In the genomic region with DNA sequence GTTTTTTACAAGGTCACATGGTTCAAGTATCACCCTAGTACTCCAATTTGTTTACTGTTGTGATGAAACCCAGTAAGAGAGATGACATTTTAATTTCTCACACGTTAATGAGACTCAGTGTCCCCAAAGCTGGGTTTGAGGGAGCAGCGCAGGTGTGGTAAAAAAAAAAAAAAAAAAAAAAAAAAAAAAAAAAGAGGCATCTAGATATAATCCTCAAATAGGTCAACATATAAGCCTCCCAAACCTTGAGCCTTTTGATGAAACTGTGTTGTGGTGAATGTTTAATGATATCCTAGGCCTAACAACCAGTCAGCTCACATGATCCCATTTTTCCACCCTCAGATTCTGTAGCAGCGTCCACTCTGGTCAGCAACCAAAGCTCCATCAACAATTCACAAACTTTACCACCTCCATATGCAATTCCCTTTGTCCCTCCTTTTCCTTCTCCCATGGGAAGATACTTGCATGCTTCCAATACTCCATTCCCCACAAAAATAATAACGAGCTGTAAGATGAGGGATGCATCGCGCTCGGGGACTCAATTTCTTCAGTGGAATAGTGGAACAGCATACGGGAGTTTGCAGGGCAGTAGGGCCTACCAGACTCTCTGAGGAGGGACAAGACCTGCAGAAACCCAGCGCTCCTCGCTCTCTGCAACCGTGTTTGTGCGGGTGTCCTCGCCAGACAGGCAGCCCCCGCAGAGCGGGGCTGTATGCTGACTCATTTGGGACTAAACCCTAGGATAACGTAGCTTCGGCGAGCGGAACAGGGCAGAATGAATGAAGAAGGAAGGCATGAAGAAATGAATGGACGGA, we compare ENCODE assay signal across 8 mouse cellular contexts. TPM values are rescaled to one million over a fixed set of nuclear protein-coding genes. Genes with fewer than 3 reads are reported as not detected.
DNase-seq lines count a peak whose midpoint lies in the region; ATAC-seq and TF ChIP-seq lines count a peak whose summit lies in the region.

No protein-coding gene starts in this region.

- H3K4me2 ChIP-seq in embryonic facial prominence, embryonic 13.5 days = peak overlapping the region; percentile 89
- peak overlapping the region; percentile 57 for H3K4me2 ChIP-seq in intestine, embryonic 16.5 days (ENCODE audit: low read depth, low read length)
- peak overlapping the region; percentile 74 for H3K4me2 ChIP-seq in neural tube, embryonic 14.5 days (ENCODE audit: low read depth, low read length)

- H3K27ac ChIP-seq in embryonic facial prominence, embryonic 13.5 days = peak overlapping the region; percentile 99
- peak overlapping the region; percentile 100 for H3K27ac ChIP-seq in intestine, embryonic 16.5 days (ENCODE audit: low read length)
- peak overlapping the region; percentile 99 for H3K27ac ChIP-seq in neural tube, embryonic 14.5 days (ENCODE audit: low read depth, low read length)

- no peak for TF ChIP-seq CTCF in lung, adult 2 months (IDR thresholded peaks at IDR 0.05; ENCODE audit: insufficient read depth, low read length)

- H3K9me3 ChIP-seq in embryonic facial prominence, embryonic 13.5 days = no peaks in the 10 kb centered on the region
- no peaks in the 10 kb centered on the region for H3K9me3 ChIP-seq in intestine, embryonic 16.5 days (ENCODE audit: control insufficient read depth, low read length)
- no peaks in the 10 kb centered on the region for H3K9me3 ChIP-seq in neural tube, embryonic 14.5 days (ENCODE audit: control insufficient read depth, low read length)

- peak overlapping the region; percentile 98 for H3K9ac ChIP-seq in embryonic facial prominence, embryonic 13.5 days
- H3K9ac ChIP-seq in intestine, embryonic 16.5 days (ENCODE audit: low read depth, low read length) = peak overlapping the region; percentile 99
- peak overlapping the region; percentile 97 for H3K9ac ChIP-seq in neural tube, embryonic 14.5 days (replicated peaks; ENCODE audit: low read depth, low read length)

- intact Hi-C loops in gastrocnemius, postnatal 14 days (cut with DNase I; ENCODE audit: low total_unique reads) = no loop called here

- no peak for TF ChIP-seq POLR2A in lung, adult 2 months (IDR thresholded peaks at IDR 0.05; ENCODE audit: borderline replicate concordance, extremely low read depth, low read depth, low read length)

- H3K4me1 ChIP-seq in lung, adult 2 months (ENCODE audit: control insufficient read depth, insufficient read depth, low read length) = peaks cover 5% of the 10 kb centered on the region
- H3K4me1 ChIP-seq in embryonic facial prominence, embryonic 13.5 days = peaks cover 20% of the 10 kb centered on the region
- peaks cover 21% of the 10 kb centered on the region for H3K4me1 ChIP-seq in intestine, embryonic 16.5 days (ENCODE audit: control insufficient read depth, insufficient read depth, low read length)
- H3K4me1 ChIP-seq in neural tube, embryonic 14.5 days (ENCODE audit: control insufficient read depth, insufficient read depth, low read length) = peaks cover 22% of the 10 kb centered on the region

- ATAC-seq in embryonic facial prominence, embryonic 13.5 days (ENCODE audit: insufficient number of reproducible peaks, insufficient read depth, low FRiP score, low TSS enrichment, low read depth) = peak; percentile 18; the same call in 1 of the 2 replicates
- ATAC-seq in intestine, embryonic 16.5 days = peak; percentile 18
- peak; percentile 29 for ATAC-seq in neural tube, embryonic 14.5 days (ENCODE audit: low read depth)

- H3K4me3 ChIP-seq in lung, adult 2 months (replicated peaks; ENCODE audit: extremely low read depth, low read depth, low read length) = peak overlapping the region; percentile 98
- peak overlapping the region; percentile 91 for H3K4me3 ChIP-seq in embryonic facial prominence, embryonic 13.5 days
- peak overlapping the region; percentile 99 for H3K4me3 ChIP-seq in intestine, embryonic 16.5 days (ENCODE audit: low read length)
- peak overlapping the region; percentile 92 for H3K4me3 ChIP-seq in neural tube, embryonic 14.5 days (ENCODE audit: low read depth, low read length)

- peaks cover 51% of the 10 kb centered on the region for H3K36me3 ChIP-seq in embryonic facial prominence, embryonic 13.5 days
- peaks cover 16% of the 10 kb centered on the region for H3K36me3 ChIP-seq in intestine, embryonic 16.5 days (ENCODE audit: control insufficient read depth, insufficient read depth, low read length)
- peaks cover 13% of the 10 kb centered on the region for H3K36me3 ChIP-seq in neural tube, embryonic 14.5 days (ENCODE audit: control insufficient read depth, insufficient read depth, low read length)

- no peak for DNase-seq in lung, adult 2 months
- no peak for DNase-seq in lung, postnatal 10 days
- no peak for DNase-seq in gastrocnemius, postnatal 14 days
- DNase-seq in Muller cell, postnatal 12 days (ENCODE audit: inconsistent ontology term) = no peak
- DNase-seq in ovary, postnatal 36 days (ENCODE audit: low spot score) = no peak

- WGBS in lung, adult 2 months = 3% methylated on average over 20 of the region's 20 CpGs
- 4% methylated on average over 20 of the region's 20 CpGs for WGBS in embryonic facial prominence, embryonic 13.5 days
- WGBS in intestine, embryonic 16.5 days = 2% methylated on average over 20 of the region's 20 CpGs
- 5% methylated on average over 20 of the region's 20 CpGs for WGBS in neural tube, embryonic 14.5 days

- H3K27me3 ChIP-seq in embryonic facial prominence, embryonic 13.5 days = no peaks in the 10 kb centered on the region
- H3K27me3 ChIP-seq in intestine, embryonic 16.5 days (replicated peaks; ENCODE audit: control insufficient read depth, insufficient read depth, low read length) = no peaks in the 10 kb centered on the region
- H3K27me3 ChIP-seq in neural tube, embryonic 14.5 days (ENCODE audit: control insufficient read depth, insufficient read depth, low read length) = 0 out of 2 replicates have a peak, but pooled peaks cover 2% of the 10 kb centered on the region

RNA-seq across cellular contexts. Expression of gene Zfp646, which starts 1.0 kb away (rescaled TPM):
- 22.0 and 23.4 TPM in 2 replicates for polyA plus RNA-seq in lung, adult 2 months (2012; rRNA removed)
- 11.4 and 12.3 TPM in 2 replicates for polyA plus RNA-seq in embryonic facial prominence, embryonic 13.5 days (2015; fragmentation: Nextera tagmentation; extraction: Ambion mirVana)
- 7.2 and 8.9 TPM in 2 replicates for polyA plus RNA-seq in intestine, embryonic 16.5 days (2015; fragmentation: Nextera tagmentation; extraction: Ambion mirVana)
- 12.0 and 13.1 TPM in 2 replicates for polyA plus RNA-seq in neural tube, embryonic 14.5 days (2014; fragmentation: Nextera tagmentation; extraction: Ambion mirVana)
- 10 to 100 TPM; 13.6 to 13.9 TPM for total RNA-seq in gastrocnemius, postnatal 14 days (2021)

RNA-seq across cellular contexts. Expression of gene Zfp668, which starts 1.6 kb away (rescaled TPM):
- polyA plus RNA-seq in lung, adult 2 months (2012; rRNA removed) = 6.0 and 6.7 TPM in 2 replicates
- 24.9 and 28.2 TPM in 2 replicates for polyA plus RNA-seq in embryonic facial prominence, embryonic 13.5 days (2015; fragmentation: Nextera tagmentation; extraction: Ambion mirVana)
- 11.6 and 14.6 TPM in 2 replicates for polyA plus RNA-seq in intestine, embryonic 16.5 days (2015; fragmentation: Nextera tagmentation; extraction: Ambion mirVana)
- polyA plus RNA-seq in neural tube, embryonic 14.5 days (2014; fragmentation: Nextera tagmentation; extraction: Ambion mirVana) = 29.7 and 30.7 TPM in 2 replicates
- total RNA-seq in gastrocnemius, postnatal 14 days (2021) = 1 to 10 TPM; 4.6 to 4.9 TPM

RNA-seq across cellular contexts. Expression of gene Prss53, which starts 15.8 kb away (rescaled TPM):
- 3.4 and 5.0 TPM in 2 replicates for polyA plus RNA-seq in lung, adult 2 months (2012; rRNA removed)
- 1.4 and 1.5 TPM in 2 replicates for polyA plus RNA-seq in embryonic facial prominence, embryonic 13.5 days (2015; fragmentation: Nextera tagmentation; extraction: Ambion mirVana)
- 2.6 and 4.0 TPM in 2 replicates for polyA plus RNA-seq in intestine, embryonic 16.5 days (2015; fragmentation: Nextera tagmentation; extraction: Ambion mirVana)
- 0.37 and 0.57 TPM in 2 replicates for polyA plus RNA-seq in neural tube, embryonic 14.5 days (2014; fragmentation: Nextera tagmentation; extraction: Ambion mirVana)
- total RNA-seq in gastrocnemius, postnatal 14 days (2021) = 1 to 10 TPM in 1 of 2 experiments, under 1 TPM in 1; 0.90 to 1.1 TPM

RNA-seq across cellular contexts. Expression of gene Gm21974, which starts 20.2 kb away (rescaled TPM):
- not detected in 2 replicates for polyA plus RNA-seq in lung, adult 2 months (2012; rRNA removed)
- not detected in 2 replicates for polyA plus RNA-seq in embryonic facial prominence, embryonic 13.5 days (2015; fragmentation: Nextera tagmentation; extraction: Ambion mirVana)
- not detected in 2 replicates for polyA plus RNA-seq in intestine, embryonic 16.5 days (2015; fragmentation: Nextera tagmentation; extraction: Ambion mirVana)
- polyA plus RNA-seq in neural tube, embryonic 14.5 days (2014; fragmentation: Nextera tagmentation; extraction: Ambion mirVana) = 0.40 and 0.54 TPM in 2 replicates
- total RNA-seq in gastrocnemius, postnatal 14 days (2021) = not detected

RNA-seq across cellular contexts. Expression of gene Vkorc1, which starts 20.4 kb away (rescaled TPM):
- polyA plus RNA-seq in lung, adult 2 months (2012; rRNA removed) = 176 and 201 TPM in 2 replicates
- polyA plus RNA-seq in embryonic facial prominence, embryonic 13.5 days (2015; fragmentation: Nextera tagmentation; extraction: Ambion mirVana) = 136 and 137 TPM in 2 replicates
- 260 and 261 TPM in 2 replicates for polyA plus RNA-seq in intestine, embryonic 16.5 days (2015; fragmentation: Nextera tagmentation; extraction: Ambion mirVana)
- 59.2 and 81.7 TPM in 2 replicates for polyA plus RNA-seq in neural tube, embryonic 14.5 days (2014; fragmentation: Nextera tagmentation; extraction: Ambion mirVana)
- 10 to 100 TPM; 23.4 to 30.0 TPM for total RNA-seq in gastrocnemius, postnatal 14 days (2021)
